Mouse (Mus musculus): ENCODE data around the gene B3gat2. TPM values are rescaled to one million over a fixed set of nuclear protein-coding genes. Genes with fewer than 3 reads are reported as not detected.

B3gat2 gene
- total and polyA plus RNA-seq, 2 experiments = under 0.01 TPM; not detected in 1

DNA sequence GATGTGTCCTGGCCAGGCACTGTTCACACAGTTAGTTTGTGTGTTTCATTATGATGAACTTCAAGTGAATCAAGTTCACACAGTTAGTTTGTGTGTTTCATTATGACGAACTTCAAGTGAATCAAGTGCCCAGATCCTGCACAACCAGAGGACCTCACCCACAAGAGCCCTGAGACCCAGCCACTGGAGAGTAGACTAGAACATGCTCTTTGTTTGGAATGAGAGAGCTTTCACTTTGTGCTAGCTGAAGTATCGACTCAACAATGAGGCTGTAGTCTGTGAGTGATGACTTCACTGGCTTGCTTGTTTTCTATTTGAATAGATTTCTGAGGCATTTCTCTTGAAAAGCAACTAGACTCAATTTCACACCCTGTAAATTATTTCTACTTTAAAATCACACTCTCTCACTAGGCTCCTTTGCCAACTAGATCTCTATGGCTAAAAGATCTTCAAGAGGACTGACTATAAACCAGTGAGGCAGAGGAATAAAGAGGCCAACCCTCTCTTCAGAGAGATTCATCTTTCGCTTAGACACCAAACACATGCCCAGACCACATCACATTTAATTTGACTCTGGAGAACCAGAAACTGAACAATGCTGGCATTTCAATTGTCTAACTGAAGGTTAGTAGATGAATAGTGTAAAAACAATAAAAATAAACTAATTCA lies 10.6 kb upstream of the B3gat2 start:
- Histone ChIP-seq H3K79me2 (ENCODE audit: control insufficient read depth, insufficient read depth, low read length) (no peaks in the 10 kb centered on the region), H3K4me1 (ENCODE audit: control insufficient read depth, insufficient read depth, low read length) (no peaks in the 10 kb centered on the region), H3K27me3 (ENCODE audit: control insufficient read depth, insufficient read depth, low read length) (no peaks in the 10 kb centered on the region), H3K36me3 (ENCODE audit: control insufficient read depth, insufficient read depth, low read length) (no peaks in the 10 kb centered on the region), H3K9ac (ENCODE audit: low read depth, low read length) (no peak overlapping the region), H3K27ac (replicated peaks; ENCODE audit: insufficient read depth, low read depth, low read length) (no peak overlapping the region), H3K4me3 (ENCODE audit: insufficient read depth, low read depth, low read length) (no peak overlapping the region)
- WGBS = 82% methylated on average over 3 of the region's 3 CpGs
- no peak for DNase-seq (ENCODE audit: extremely low read depth, low read depth, low spot score)
- no peak for TF ChIP-seq CTCF (IDR thresholded peaks at IDR 0.05; ENCODE audit: low read depth, low read length)
- no peak for TF ChIP-seq POLR2A (IDR thresholded peaks at IDR 0.05; ENCODE audit: extremely low read depth, insufficient read depth, low read length)

GRCm38 (mm10) chr1:23753091-23753490 lies 8.5 kb upstream of the B3gat2 start:
- TF ChIP-seq POLR2A (IDR thresholded peaks at IDR 0.05; ENCODE audit: extremely low read depth, insufficient read depth, low read length) (no peak), CTCF (IDR thresholded peaks at IDR 0.05; ENCODE audit: low read depth, low read length) (no peak)
- 72% methylated on average over 2 of the region's 2 CpGs for WGBS
- DNase-seq (ENCODE audit: extremely low read depth, low read depth, low spot score) = no peak
- no peaks in the 10 kb centered on the region for H3K36me3 ChIP-seq (ENCODE audit: control insufficient read depth, insufficient read depth, low read length)
- H3K27me3 ChIP-seq (ENCODE audit: control insufficient read depth, insufficient read depth, low read length) = no peaks in the 10 kb centered on the region
- H3K27ac ChIP-seq (replicated peaks; ENCODE audit: insufficient read depth, low read depth, low read length) = no peak overlapping the region
- no peaks in the 10 kb centered on the region for H3K4me1 ChIP-seq (ENCODE audit: control insufficient read depth, insufficient read depth, low read length)
- H3K79me2 ChIP-seq (ENCODE audit: control insufficient read depth, insufficient read depth, low read length) = no peaks in the 10 kb centered on the region
- no peak overlapping the region for H3K9ac ChIP-seq (ENCODE audit: low read depth, low read length)
- no peak overlapping the region for H3K4me3 ChIP-seq (ENCODE audit: insufficient read depth, low read depth, low read length)

DNA sequence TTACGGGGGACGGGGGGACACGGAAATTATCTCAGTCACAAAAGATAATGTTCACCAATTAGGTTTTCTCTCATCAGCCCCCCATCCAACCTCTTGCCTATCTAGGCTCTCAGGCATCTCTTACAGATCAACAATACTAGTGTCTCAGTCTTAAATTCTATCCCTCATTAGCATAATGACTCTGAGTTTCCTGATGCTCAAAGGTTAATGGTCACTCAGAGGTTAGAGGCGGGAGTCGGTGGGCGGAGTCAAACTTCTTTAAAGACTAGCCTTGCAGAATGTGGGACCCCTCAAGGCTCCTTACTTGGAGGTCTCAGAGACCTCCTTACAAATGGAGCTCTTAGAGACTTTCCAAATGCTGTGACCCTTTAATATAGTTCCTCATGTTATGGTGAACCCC lies 8.0 kb upstream of the B3gat2 start:
- Histone ChIP-seq H3K27ac (replicated peaks; ENCODE audit: insufficient read depth, low read depth, low read length) (no peak overlapping the region), H3K36me3 (ENCODE audit: control insufficient read depth, insufficient read depth, low read length) (no peaks in the 10 kb centered on the region), H3K79me2 (ENCODE audit: control insufficient read depth, insufficient read depth, low read length) (no peaks in the 10 kb centered on the region), H3K4me1 (ENCODE audit: control insufficient read depth, insufficient read depth, low read length) (no peaks in the 10 kb centered on the region), H3K9ac (ENCODE audit: low read depth, low read length) (no peak overlapping the region), H3K27me3 (ENCODE audit: control insufficient read depth, insufficient read depth, low read length) (no peaks in the 10 kb centered on the region), H3K4me3 (ENCODE audit: insufficient read depth, low read depth, low read length) (no peak overlapping the region)
- no peak for TF ChIP-seq CTCF (IDR thresholded peaks at IDR 0.05; ENCODE audit: low read depth, low read length)
- TF ChIP-seq POLR2A (IDR thresholded peaks at IDR 0.05; ENCODE audit: extremely low read depth, insufficient read depth, low read length) = no peak
- 86% methylated on average over 6 of the region's 6 CpGs for WGBS
- no peak for DNase-seq (ENCODE audit: extremely low read depth, low read depth, low spot score)

DNA sequence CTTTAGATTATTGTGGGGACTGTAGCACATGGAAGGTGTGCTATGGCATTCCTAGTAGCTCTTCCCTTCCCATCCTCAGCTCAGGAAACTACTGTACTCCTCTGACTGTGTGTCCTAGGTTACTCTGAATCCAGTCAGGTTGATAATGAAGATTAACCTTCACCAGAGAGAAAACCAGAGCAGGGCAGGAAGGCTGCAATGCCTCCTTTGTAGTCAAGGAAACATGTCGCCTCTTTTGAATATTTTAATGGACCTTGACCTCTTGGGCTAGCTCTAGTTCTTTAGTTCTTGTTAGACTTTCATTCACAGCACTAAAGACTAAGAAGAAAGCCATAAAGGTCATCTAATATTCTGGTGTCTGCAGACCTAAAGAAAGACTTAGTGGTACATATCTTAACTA lies 7.2 kb upstream of the B3gat2 start:
- Histone ChIP-seq H3K27ac (replicated peaks; ENCODE audit: insufficient read depth, low read depth, low read length) (no peak overlapping the region), H3K79me2 (ENCODE audit: control insufficient read depth, insufficient read depth, low read length) (no peaks in the 10 kb centered on the region), H3K36me3 (ENCODE audit: control insufficient read depth, insufficient read depth, low read length) (no peaks in the 10 kb centered on the region), H3K4me3 (ENCODE audit: insufficient read depth, low read depth, low read length) (no peak overlapping the region), H3K9ac (ENCODE audit: low read depth, low read length) (no peak overlapping the region), H3K4me1 (ENCODE audit: control insufficient read depth, insufficient read depth, low read length) (no peaks in the 10 kb centered on the region), H3K27me3 (ENCODE audit: control insufficient read depth, insufficient read depth, low read length) (no peaks in the 10 kb centered on the region)
- no peak for DNase-seq (ENCODE audit: extremely low read depth, low read depth, low spot score)
- WGBS = 70% methylated on average over 1 of the region's 1 CpGs
- TF ChIP-seq CTCF (IDR thresholded peaks at IDR 0.05; ENCODE audit: low read depth, low read length) = no peak
- no peak for TF ChIP-seq POLR2A (IDR thresholded peaks at IDR 0.05; ENCODE audit: extremely low read depth, insufficient read depth, low read length)

GRCm38 (mm10) chr1:23754967-23755366 lies 6.6 kb upstream of the B3gat2 start:
- Histone ChIP-seq H3K27ac (replicated peaks; ENCODE audit: insufficient read depth, low read depth, low read length) (no peak overlapping the region), H3K36me3 (ENCODE audit: control insufficient read depth, insufficient read depth, low read length) (no peaks in the 10 kb centered on the region), H3K79me2 (ENCODE audit: control insufficient read depth, insufficient read depth, low read length) (no peaks in the 10 kb centered on the region), H3K4me1 (ENCODE audit: control insufficient read depth, insufficient read depth, low read length) (no peaks in the 10 kb centered on the region), H3K4me3 (ENCODE audit: insufficient read depth, low read depth, low read length) (no peak overlapping the region), H3K9ac (ENCODE audit: low read depth, low read length) (no peak overlapping the region), H3K27me3 (ENCODE audit: control insufficient read depth, insufficient read depth, low read length) (no peaks in the 10 kb centered on the region)
- no peak for TF ChIP-seq POLR2A (IDR thresholded peaks at IDR 0.05; ENCODE audit: extremely low read depth, insufficient read depth, low read length)
- no peak for TF ChIP-seq CTCF (IDR thresholded peaks at IDR 0.05; ENCODE audit: low read depth, low read length)
- DNase-seq (ENCODE audit: extremely low read depth, low read depth, low spot score) = no peak
- WGBS = 80% methylated on average over 1 of the region's 1 CpGs

DNA sequence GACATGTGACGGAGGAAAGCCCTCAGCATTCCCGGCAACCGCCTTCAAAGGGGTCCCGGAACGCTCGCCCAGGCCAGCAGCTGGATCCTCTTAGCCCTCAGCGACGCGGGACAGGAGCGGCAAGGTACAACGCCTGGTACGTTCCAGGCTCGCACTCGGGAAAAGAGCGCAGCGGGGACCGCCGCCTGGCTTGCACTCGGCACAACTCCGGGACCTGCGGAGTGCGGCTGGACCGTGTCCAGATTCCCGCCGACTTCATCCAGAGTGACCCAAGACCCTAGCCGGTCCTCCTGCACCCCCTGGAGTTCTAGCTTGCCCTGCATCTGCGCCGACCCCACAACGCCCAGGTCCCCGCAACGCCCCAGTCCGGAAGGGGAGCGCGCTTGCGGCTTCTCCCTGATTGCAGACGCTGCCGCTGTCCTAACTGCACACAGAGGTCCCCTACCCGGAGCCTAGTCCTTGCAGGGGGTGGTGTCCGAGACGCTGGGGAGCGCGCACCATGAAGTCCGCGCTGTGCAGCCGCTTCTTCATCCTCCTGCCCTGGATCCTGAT lies 659 bp downstream of the B3gat2 start:
- no peaks in the 10 kb centered on the region for H3K79me2 ChIP-seq (ENCODE audit: control insufficient read depth, insufficient read depth, low read length)
- DNase-seq (ENCODE audit: extremely low read depth, low read depth, low spot score) = no peak
- H3K4me1 ChIP-seq (ENCODE audit: control insufficient read depth, insufficient read depth, low read length) = peaks cover 3% of the 10 kb centered on the region; the same call in 1 of the 2 replicates
- peak overlapping the region; percentile 39; the same call in 1 of the 2 replicates for H3K4me3 ChIP-seq (ENCODE audit: insufficient read depth, low read depth, low read length)
- TF ChIP-seq POLR2A (IDR thresholded peaks at IDR 0.05; ENCODE audit: extremely low read depth, insufficient read depth, low read length) = no peak
- 0 out of 2 replicates have a peak, but pooled peaks have one; percentile 1 for TF ChIP-seq CTCF (IDR thresholded peaks at IDR 0.05; ENCODE audit: low read depth, low read length)
- H3K27me3 ChIP-seq (ENCODE audit: control insufficient read depth, insufficient read depth, low read length) = peaks cover 18% of the 10 kb centered on the region
- H3K9ac ChIP-seq (ENCODE audit: low read depth, low read length) = no peak overlapping the region
- H3K36me3 ChIP-seq (ENCODE audit: control insufficient read depth, insufficient read depth, low read length) = no peaks in the 10 kb centered on the region
- 2% methylated on average over 45 of the region's 45 CpGs for whole genome bisulfite sequencing
- no peak overlapping the region for H3K27ac ChIP-seq (replicated peaks; ENCODE audit: insufficient read depth, low read depth, low read length)
